Mouse (Mus musculus) liver, adult (tissue): ENCODE measurements around the gene Plekha5.

Experiments
- GATA4 ChIP-seq: IDR thresholded peaks from 2 replicates; pipeline ENCODE4 v1.6.1; 2014; ENCODE audit warnings: mild to moderate bottlenecking, low read length; ENCODE audit not compliant: insufficient replicate concordance

Plekha5 gene

GRCm38 (mm10) chr6:140523600-140523999 lies 99.7 kb downstream of the Plekha5 start:
- TF ChIP-seq GATA4: no peak

- no peak for TF ChIP-seq GATA4
Measured at GRCm38 (mm10) chr6:140528414-140528813, 104.6 kb downstream of the Plekha5 start.

- TF ChIP-seq GATA4: no peak
Measured at GRCm38 (mm10) chr6:140533606-140534005, 109.8 kb downstream of the Plekha5 start.

DNA sequence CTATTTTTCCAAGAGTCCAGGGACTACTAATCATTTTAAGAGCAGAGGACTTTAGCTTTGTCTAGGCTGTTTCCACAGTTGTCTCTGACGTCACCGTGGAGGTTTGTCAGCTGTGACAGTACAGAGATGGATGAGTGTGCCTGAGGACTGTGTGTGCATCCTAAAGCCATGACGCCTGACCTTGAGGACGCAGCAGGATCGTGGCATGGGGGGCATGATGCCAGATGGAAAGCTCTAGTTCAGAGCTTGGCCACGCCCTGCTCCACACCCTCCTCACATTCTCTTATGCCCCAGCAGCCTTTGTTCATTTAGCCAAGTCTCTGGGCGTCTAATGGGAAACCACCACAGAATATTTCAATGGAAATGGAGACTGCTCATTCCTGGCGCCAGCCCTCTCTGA lies 111.7 kb downstream of the Plekha5 start:
- no peak for TF ChIP-seq GATA4

DNA sequence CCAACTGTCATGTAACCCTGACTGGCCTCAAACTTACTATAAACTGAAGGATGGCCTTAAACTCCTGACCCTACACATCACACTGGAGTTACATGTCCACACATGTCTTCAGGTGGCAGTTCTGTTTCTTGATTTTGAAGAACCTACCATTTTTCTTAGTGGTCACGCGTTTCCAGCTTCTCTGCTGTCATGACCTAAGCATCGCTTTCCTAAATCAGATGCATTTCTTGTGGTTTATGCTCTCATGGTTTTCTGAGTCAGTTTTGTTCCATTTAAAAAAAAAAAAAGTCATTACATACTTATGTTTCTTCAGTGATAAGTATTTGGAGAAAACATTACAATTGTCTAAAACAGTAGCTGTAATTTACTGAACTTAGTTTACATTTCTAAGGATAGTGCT lies 118.1 kb downstream of the Plekha5 start:
- TF ChIP-seq GATA4: no peak

- no peak for TF ChIP-seq GATA4
Measured at GRCm38 (mm10) chr6:140543005-140543794, 119.3 kb downstream of the Plekha5 start.

DNA sequence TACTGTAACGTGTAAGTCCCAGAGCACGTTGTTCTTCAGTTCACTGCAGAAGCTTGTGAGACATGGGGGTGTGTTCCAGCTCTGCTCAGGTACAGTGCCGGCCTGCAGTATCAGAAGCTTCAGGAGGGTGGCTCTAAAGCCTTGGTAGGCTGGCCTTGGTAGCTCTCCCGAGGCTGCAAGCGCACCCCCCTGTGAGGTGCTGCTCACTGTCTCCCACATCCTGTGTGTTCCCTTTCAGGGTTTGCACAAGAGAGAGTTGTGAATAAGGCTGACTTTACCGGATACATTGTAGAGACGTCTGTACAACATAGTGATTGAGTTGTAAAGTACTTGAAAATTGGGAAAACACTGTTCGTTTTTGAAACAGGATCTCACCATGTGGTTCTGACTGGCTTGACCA lies 122.2 kb downstream of the Plekha5 start:
- TF ChIP-seq GATA4: no peak

DNA sequence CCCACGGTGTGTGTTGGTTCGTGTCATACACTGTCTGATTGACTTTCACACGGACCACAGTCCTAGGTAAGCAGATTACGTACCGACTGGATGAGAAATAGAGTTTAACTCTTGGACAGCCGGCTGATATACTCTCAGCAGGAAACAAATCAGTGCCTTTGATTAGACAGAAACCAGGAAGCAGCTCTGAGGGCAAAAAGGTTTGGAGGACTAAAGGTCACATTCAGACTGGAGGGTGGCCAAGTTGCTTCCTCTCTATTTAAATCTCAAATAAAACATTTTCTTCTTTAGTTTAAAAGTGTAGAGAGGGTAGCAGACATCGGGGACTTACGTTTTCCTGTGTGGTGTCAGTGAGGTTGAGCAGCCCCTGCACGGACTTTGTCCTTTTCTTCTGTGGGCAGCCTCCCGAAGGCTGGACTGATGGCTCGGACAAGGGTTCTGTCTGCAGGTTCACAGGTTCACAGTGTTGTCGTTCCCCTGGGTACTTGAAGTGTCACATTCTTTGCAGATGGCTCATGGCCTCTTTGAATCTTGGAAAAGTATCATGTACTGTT lies 122.9 kb downstream of the Plekha5 start:
- no peak for TF ChIP-seq GATA4

GRCm38 (mm10) chr6:140547203-140547944 lies 123.5 kb downstream of the Plekha5 start:
- no peak for TF ChIP-seq GATA4

GRCm38 (mm10) chr6:140548082-140548769 lies 124.4 kb downstream of the Plekha5 start:
- no peak for TF ChIP-seq GATA4

DNA sequence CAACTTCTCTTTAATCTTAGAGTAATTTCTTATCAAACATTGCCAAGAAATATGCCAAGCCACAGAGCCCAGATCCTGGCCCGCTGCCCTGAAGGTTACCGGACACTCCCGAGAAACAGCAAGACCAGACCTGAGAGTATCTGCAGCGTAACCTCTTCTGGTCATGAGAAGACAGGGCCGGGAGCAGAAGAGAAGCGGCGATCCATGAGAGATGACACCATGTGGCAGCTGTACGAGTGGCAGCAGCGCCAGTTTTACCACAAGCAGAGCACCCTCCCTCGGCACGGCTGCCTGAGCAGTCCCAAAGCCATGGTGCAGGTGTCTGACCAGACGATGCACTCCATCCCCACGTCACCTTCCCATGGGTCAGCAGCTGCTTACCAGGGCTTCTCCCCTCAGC lies 126.9 kb downstream of the Plekha5 start:
- TF ChIP-seq GATA4: no peak

GRCm38 (mm10) chr6:140554261-140554660 lies 130.4 kb downstream of the Plekha5 start:
- TF ChIP-seq GATA4: no peak

GRCm38 (mm10) chr6:140559411-140559810 lies 135.6 kb downstream of the Plekha5 start:
- no peak for TF ChIP-seq GATA4

DNA sequence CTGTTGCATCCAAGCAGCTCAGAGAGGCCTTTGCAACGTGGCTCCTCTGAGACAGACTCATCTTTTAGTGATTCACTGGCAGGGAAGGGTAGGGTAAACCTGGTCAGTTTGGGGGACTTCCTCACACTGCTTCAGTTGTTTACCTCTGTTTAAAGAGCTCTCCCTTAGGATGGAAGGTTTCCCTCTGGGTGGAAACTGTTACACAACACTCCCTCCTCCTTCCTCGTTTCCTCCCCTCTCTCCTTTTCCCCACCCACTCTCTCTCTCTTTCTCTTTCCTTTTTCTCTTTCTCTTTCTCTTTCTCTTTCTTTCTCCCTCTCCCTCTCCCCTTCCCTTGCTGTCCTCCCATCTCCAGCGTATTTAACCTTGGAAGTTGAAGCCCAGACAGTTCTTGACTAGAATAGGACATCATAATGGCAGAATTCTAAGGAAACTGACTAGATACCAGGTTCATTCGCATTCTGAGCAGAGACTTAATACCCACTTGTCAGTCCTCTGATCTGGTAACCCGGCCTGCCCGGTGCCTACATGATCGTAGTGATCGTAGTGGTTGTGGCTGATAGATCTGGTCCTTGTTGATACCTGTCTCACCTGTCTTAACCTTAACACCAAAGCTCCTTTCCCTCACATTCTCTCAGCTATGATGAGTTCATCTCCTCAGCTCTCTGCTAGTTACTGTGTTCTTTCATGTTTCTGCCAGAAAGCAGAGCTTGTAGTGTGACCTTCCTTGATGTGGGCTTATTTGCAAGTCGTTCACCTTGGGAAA lies 137.5 kb downstream of the Plekha5 start:
- no peak for TF ChIP-seq GATA4

- TF ChIP-seq GATA4: no peak
Measured at GRCm38 (mm10) chr6:140561917-140562590, 138.2 kb downstream of the Plekha5 start.

DNA sequence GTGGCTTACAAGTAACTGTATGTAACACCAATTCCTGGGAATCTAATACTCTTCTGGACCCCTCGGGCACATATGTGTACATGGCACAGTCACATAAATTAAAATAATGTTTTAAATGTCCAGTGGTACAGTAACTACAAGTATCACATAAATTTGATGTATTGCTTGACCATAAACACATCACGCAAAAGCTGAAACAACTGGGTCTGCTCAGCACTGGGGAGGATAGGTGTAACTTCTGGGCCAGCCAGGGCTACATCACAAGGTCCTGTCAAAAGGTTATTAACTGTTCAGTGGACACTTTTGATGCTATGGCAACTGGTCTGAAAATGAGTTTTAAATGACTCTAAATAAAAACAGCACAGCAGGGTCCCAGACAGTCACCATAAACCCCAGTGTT lies 143.3 kb downstream of the Plekha5 start:
- TF ChIP-seq GATA4: no peak
